Mouse (Mus musculus) heart, embryonic 15.5 days (tissue): ENCODE data around the gene Exosc6. TPM values are rescaled to one million over a fixed set of nuclear protein-coding genes. Genes with fewer than 3 reads are reported as not detected.
A peak's percentile ranks its signal among the peaks of the same experiment; 100 is the strongest.

Experiments used
- ATAC-seq: fragments of 200-750 bp; cut with Nextera tagmentation; replicated peaks from 2 replicates; pipeline ENCODE4 v1.8.0; 2017; ENCODE audit warnings: low read depth, moderate TSS enrichment; ENCODE audit not compliant: insufficient number of reproducible peaks, insufficient read depth, low FRiP score
- H3K27ac ChIP-seq: fragments of 300-500 bp; sonication (generic); 2 replicates; pipeline ENCODE4 v1.5.1; 2015; ENCODE audit warnings: mild to moderate bottlenecking, inconsistent platforms
- H3K27me3 ChIP-seq: fragments of 300-500 bp; sonication (generic); 2 replicates; pipeline ENCODE4 v1.6.1; 2015; ENCODE audit warnings: inconsistent platforms
- H3K36me3 ChIP-seq: fragments of 300-500 bp; sonication (generic); 2 replicates; pipeline ENCODE4 v1.6.1; 2015; ENCODE audit warnings: mild to moderate bottlenecking, inconsistent platforms
- H3K4me1 ChIP-seq: fragments of 300-500 bp; sonication (generic); replicated peaks from 2 replicates; pipeline ENCODE4 v1.6.1; 2015; ENCODE audit warnings: inconsistent platforms
- H3K4me2 ChIP-seq: fragments of 300-500 bp; sonication (generic); 2 replicates; pipeline ENCODE4 v1.6.1; 2015; ENCODE audit warnings: inconsistent platforms, mild to moderate bottlenecking, moderate library complexity
- H3K4me3 ChIP-seq: fragments of 300-500 bp; sonication (generic); 2 replicates; pipeline ENCODE4 v1.5.1; 2015; ENCODE audit warnings: mild to moderate bottlenecking, inconsistent platforms
- H3K9ac ChIP-seq: fragments of 300-500 bp; sonication (generic); 2 replicates; pipeline ENCODE4 v1.6.1; 2015; ENCODE audit warnings: mild to moderate bottlenecking, inconsistent platforms
- H3K9me3 ChIP-seq: fragments of 300-500 bp; sonication (generic); replicated peaks from 2 replicates; pipeline ENCODE4 v1.6.1; 2016; ENCODE audit warnings: inconsistent platforms
- WGBS: fragments of 180-500 bp; shearing (Covaris S2); methylation state at CpG from one replicate; pipeline ENCODE4 v1.1.7; 2015; ENCODE audit warnings: mixed read lengths; 5-methylcytosine and 5-hydroxymethylcytosine counted together
- polyA plus RNA-seq: library from polyadenylated mRNA; unstranded; fragments of >200 nt; fragmentation: Nextera tagmentation; extraction: Ambion mirVana; gene quantifications from 2 replicates; pipeline ENCODE4 v1.2.1, GENCODE M21; 2015

The Exosc6 gene
- polyA plus RNA-seq, 1 experiment from 2014 or later: 4.1 TPM

DNA sequence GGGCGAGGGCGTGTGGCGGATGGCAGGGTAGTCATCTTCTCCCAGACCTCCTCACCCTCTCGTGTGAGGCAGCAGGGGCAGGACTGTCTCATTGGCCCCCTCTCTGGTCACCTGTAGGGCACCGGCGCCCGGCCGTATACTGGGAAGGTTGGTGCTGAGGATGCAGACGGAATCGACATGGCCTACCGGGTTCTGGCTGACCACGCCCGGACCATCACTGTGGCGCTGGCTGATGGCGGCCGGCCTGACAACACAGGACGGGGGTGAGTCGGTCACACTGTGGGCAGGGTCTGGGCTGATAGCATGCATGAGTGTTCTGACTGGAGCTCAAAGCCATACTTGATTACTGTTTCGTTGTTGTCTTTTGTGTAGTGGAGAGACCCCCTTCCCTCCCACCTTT, 13.6 kb upstream of the Exosc6 start:
- WGBS: 96% methylated on average over 19 of the region's 19 CpGs
- Histone ChIP-seq H3K4me2 (no peak overlapping the region), H3K9me3 (no peaks in the 10 kb centered on the region), H3K9ac (no peak overlapping the region), H3K4me1 (no peaks in the 10 kb centered on the region), H3K4me3 (no peak overlapping the region), H3K36me3 (peaks cover 92% of the 10 kb centered on the region), H3K27ac (no peak overlapping the region), H3K27me3 (no peaks in the 10 kb centered on the region)
- no peak for ATAC-seq

DNA sequence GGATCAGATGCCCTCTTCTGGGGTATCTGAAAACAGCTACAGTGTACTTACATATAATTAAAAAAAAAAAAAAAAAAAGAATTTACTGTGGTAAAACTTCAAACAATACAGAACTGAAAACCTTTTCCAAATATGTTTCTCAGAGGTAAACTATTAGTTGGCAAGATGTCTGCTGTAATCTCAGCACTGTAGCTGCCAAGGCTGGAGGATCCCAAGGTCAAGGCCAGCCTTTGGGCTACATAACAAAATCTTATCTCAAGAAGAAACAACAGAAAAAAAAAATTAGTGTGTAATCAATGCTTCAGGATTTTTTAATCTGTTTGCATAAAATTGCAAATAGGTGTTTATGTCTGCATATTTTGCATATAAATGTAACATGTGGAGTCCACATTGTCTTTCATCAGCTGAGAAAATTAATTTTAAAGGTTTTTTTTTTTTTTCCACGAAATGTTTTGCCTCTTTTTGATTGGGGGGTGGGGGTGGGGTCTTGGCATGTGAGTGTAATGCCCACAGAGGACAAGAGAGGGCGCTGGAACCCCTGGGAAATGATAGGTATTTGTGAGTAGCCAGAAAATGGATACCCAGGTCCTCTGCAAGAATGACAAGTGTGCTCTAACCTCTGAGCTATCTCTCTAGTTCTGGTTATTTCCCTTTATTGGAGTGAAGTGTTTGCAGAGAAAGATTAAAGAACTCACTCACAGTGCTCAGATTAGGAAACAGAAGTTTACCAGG, 12.0 kb upstream of the Exosc6 start:
- no peaks in the 10 kb centered on the region for H3K4me1 ChIP-seq
- ATAC-seq: no peak
- no peak overlapping the region for H3K27ac ChIP-seq
- no peak overlapping the region for H3K4me3 ChIP-seq
- H3K9ac ChIP-seq: no peak overlapping the region
- H3K27me3 ChIP-seq: no peaks in the 10 kb centered on the region
- H3K36me3 ChIP-seq: peaks cover 95% of the 10 kb centered on the region
- no peak overlapping the region for H3K4me2 ChIP-seq
- H3K9me3 ChIP-seq: no peaks in the 10 kb centered on the region
- 33% methylated on average over 2 of the region's 2 CpGs for WGBS

DNA sequence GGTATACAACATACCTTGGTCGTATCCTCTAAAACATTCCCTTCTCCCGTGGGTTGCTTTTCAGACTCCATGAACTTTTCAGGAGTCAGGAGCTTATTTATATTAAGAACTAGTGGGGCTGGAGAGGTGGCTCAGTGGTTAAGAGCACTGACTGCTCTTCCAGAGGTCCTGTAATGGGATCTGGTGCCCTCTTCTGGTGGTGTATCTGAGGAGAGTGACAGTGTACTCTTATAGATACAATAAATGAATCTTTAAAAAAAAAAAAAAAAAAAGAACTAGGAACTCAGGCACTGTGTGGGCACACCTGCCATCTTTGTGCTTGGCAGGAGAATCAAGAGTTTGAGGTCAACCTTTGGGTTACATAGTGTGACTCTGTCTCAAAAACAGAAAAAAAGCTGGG, 7.4 kb upstream of the Exosc6 start:
- H3K9me3 ChIP-seq: no peaks in the 10 kb centered on the region
- no peak for ATAC-seq
- H3K27ac ChIP-seq: no peak overlapping the region
- H3K4me1 ChIP-seq: no peaks in the 10 kb centered on the region
- 94% methylated on average over 2 of the region's 2 CpGs for WGBS
- no peak overlapping the region for H3K4me2 ChIP-seq
- peaks cover 96% of the 10 kb centered on the region for H3K36me3 ChIP-seq
- H3K9ac ChIP-seq: no peak overlapping the region
- no peak overlapping the region for H3K4me3 ChIP-seq
- H3K27me3 ChIP-seq: no peaks in the 10 kb centered on the region

DNA sequence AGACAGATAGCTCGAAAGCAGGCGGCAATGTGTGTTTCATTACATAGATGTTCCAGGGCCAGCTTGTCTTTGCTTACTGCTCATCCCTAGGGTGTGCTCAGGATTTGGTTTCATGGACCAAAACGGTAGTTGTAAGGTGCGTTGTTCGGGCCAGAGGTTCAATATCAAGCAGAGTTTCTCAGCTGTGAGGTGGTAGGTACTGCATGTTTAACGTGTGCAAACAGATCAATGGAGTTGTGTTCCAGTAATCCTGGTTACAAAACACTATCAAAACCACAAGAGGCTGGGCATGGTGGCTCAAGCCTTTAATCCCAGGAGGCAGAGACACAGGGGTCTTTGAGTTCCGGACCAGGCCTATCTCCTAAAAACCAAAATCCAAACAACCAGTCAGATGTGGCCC, 7.0 kb upstream of the Exosc6 start:
- Histone ChIP-seq H3K9me3 (no peaks in the 10 kb centered on the region), H3K27me3 (no peaks in the 10 kb centered on the region), H3K9ac (no peak overlapping the region), H3K27ac (no peak overlapping the region), H3K36me3 (peaks cover 96% of the 10 kb centered on the region), H3K4me3 (no peak overlapping the region), H3K4me1 (no peaks in the 10 kb centered on the region), H3K4me2 (no peak overlapping the region)
- 93% methylated on average over 7 of the region's 7 CpGs for WGBS
- no peak for ATAC-seq

DNA sequence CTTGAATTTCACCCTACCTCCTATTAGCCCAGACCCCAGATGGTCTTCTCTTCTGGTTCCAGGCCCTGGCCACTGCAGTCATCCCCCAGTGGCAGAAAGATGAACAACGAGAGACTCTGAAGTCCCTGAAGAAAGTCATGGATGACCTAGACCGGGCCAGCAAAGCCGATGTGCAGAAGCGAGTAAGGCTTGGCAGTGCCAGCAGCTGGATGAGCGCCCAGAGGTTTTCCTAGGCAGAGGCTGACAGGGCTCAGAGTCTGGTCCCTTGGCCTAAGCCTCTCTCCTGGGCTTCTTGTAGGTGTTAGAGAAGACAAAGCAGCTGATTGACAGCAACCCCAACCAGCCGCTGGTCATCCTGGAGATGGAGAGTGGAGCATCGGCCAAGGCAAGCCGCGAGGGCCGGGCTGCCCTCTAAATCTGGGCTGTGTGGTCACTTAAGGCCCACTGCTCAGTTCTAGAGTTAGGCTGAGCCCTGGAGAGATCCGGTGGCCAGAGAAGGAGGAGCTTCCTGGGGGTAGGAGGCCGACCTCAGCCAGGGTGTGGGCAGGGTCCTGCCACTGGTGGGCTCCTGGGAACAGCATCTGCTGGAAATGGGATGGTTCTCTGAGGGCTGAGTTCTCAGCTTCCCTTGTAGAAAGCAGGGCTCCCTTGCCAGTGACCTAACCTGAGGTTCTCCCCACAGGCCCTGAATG, 2.2 kb upstream of the Exosc6 start:
- Histone ChIP-seq H3K4me1 (peaks cover 17% of the 10 kb centered on the region), H3K4me2 (no peak overlapping the region), H3K36me3 (peaks cover 62% of the 10 kb centered on the region), H3K27ac (no peak overlapping the region), H3K27me3 (no peaks in the 10 kb centered on the region), H3K9ac (no peak overlapping the region), H3K4me3 (no peak overlapping the region), H3K9me3 (no peaks in the 10 kb centered on the region)
- 92% methylated on average over 12 of the region's 12 CpGs for WGBS
- ATAC-seq: no peak

DNA sequence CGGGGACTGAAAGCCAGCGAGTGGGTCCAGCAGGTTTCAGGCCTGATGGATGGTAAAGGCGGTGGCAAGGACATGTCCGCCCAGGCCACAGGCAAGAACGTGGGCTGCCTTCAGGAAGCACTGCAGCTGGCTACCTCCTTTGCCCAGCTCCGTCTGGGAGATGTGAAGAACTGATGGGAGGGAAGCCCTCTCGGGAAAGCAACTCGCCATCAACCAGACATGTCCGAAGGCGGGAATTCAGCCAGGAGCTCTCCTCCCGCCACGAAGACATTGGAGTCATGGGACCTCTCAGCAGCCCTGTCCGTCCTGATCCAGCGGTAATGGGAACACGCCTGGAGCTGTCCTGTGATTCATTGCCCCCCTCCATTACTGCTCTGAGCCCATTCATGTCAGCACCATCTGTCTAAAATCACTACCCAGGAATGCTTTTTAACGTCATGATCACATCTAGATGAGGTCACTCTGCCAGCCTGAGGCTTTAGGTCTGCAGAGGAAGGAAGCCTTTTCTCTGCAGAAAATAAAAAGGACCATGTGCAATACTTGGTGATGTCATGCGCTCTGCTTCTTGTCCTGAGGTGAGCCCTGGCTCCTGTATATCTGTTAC, 1.0 kb upstream of the Exosc6 start:
- Histone ChIP-seq H3K9ac (no peak overlapping the region), H3K27me3 (no peaks in the 10 kb centered on the region), H3K36me3 (peaks cover 51% of the 10 kb centered on the region), H3K4me3 (no peak overlapping the region), H3K4me1 (peaks cover 20% of the 10 kb centered on the region), H3K4me2 (no peak overlapping the region), H3K9me3 (no peaks in the 10 kb centered on the region), H3K27ac (no peak overlapping the region)
- 85% methylated on average over 17 of the region's 17 CpGs for WGBS
- ATAC-seq: no peak

DNA sequence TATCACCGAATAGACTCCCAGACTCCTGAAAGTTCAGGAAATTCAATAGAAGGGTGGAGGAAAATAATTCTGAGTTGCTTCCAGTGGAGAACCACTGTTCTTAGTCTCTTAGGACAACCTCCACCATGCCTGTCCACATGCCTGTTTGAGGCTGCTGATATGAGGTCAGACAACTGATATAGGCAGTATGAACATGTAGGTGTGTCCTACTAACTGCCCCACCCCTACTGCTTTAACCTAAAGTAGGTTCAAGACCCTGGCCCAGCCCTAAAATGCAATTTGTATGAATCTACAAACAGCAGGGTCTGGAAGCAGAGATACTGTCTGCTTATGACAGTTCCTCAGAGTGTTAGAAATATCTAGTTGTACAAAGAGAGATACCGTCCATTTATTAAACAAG, 478 bp upstream of the Exosc6 start:
- H3K9me3 ChIP-seq: no peaks in the 10 kb centered on the region
- WGBS: 63% methylated on average over 2 of the region's 2 CpGs
- H3K4me3 ChIP-seq: peak overlapping the region; percentile 92
- H3K36me3 ChIP-seq: peaks cover 45% of the 10 kb centered on the region
- H3K4me1 ChIP-seq: peaks cover 20% of the 10 kb centered on the region
- no peak for ATAC-seq
- H3K9ac ChIP-seq: no peak overlapping the region; the same call in 1 of the 2 replicates
- H3K27me3 ChIP-seq: no peaks in the 10 kb centered on the region
- H3K27ac ChIP-seq: no peak overlapping the region
- no peak overlapping the region for H3K4me2 ChIP-seq

DNA sequence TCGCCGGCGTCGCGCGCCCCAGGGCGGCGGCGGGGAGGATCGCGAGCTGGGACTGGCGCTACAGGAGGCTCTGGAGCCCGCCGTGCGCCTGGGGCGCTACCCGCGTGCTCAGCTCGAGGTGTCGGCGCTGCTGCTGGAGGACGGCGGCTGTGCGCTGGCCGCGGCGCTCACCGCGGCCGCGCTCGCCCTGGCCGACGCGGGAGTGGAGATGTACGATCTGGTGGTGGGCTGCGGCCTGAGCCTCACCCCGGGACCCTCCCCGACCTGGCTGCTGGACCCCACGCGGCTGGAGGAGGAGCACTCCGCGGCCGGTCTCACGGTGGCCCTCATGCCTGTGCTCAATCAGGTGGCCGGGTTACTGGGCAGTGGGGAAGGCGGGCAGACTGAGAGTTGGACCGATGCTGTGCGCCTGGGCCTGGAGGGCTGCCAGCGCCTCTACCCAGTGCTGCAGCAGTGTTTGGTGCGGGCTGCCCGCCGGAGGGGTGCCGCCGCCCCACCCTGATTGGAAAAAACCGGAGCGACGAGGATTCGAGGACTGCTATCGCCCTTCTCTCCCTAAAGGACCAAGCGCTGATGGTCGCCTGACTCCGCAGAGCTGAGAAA, 653 bp downstream of the Exosc6 start:
- no peaks in the 10 kb centered on the region for H3K9me3 ChIP-seq
- WGBS: under 1% methylated on average over 56 of the region's 63 CpGs
- H3K4me2 ChIP-seq: peak overlapping the region; percentile 90
- H3K36me3 ChIP-seq: peaks cover 36% of the 10 kb centered on the region
- peak overlapping the region; percentile 87 for H3K27ac ChIP-seq
- H3K4me1 ChIP-seq: peaks cover 27% of the 10 kb centered on the region
- H3K4me3 ChIP-seq: peak overlapping the region; percentile 92
- no peaks in the 10 kb centered on the region for H3K27me3 ChIP-seq
- ATAC-seq: peak; percentile 71
- peak overlapping the region; percentile 74 for H3K9ac ChIP-seq

DNA sequence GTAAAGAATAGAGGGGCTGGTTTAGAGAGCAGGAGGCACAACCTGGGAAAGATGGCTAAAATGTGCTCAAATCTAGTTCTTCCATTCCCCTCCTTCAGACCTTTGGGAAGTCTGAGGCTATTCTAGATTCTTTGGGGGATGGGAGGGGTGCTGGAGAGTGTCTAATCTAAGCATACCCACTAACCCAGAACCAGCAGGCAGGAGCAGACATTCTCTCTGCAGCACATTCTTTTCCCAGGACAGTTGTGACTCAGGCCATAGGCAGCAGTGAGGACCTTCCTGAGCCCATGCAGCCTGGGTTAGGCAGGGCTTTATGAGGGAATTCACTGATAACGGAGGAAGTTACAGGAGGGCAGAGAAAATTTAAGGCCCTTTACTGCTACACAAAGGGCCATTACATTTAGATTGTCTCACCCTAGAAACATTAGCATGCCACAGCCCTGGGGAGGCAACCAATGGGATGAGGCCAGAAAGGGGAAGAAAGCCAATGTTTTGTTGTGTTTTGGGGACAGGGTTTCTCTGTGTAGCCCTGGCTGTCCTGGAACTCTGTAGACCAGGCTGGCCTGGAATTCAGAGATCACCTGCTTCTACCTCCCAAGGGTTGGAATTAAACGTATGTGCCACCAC, 2.9 kb downstream of the Exosc6 start:
- 46% methylated on average over 2 of the region's 2 CpGs for WGBS
- no peak overlapping the region for H3K4me3 ChIP-seq
- H3K27me3 ChIP-seq: no peaks in the 10 kb centered on the region
- H3K9ac ChIP-seq: no peak overlapping the region
- peaks cover 31% of the 10 kb centered on the region for H3K4me1 ChIP-seq
- H3K27ac ChIP-seq: no peak overlapping the region
- H3K36me3 ChIP-seq: peaks cover 14% of the 10 kb centered on the region
- no peak overlapping the region for H3K4me2 ChIP-seq
- no peaks in the 10 kb centered on the region for H3K9me3 ChIP-seq
- ATAC-seq: no peak

DNA sequence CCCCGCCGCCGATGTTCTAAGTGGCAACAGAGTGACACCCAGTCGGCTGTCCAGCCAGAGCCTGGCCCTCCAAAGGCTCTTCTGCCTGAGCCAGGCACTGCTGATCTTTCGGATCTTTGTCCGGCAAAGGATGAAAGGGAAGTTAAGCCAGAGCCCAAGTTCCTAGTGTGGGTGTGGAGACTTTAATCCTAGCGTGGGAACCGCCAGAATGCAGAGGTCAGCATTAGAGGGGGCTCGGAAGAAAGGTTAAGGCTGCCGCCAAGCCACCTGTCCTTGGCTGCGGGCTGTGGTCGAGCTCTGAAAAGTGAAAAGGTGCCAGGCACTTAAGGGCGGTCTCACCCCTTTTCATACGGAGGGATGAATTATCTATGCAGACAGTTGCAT, 5.5 kb downstream of the Exosc6 start:
- H3K4me1 ChIP-seq: peaks cover 31% of the 10 kb centered on the region
- H3K9ac ChIP-seq: peak overlapping the region; percentile 53
- ATAC-seq: no peak
- peak overlapping the region; percentile 83 for H3K4me2 ChIP-seq
- H3K27me3 ChIP-seq: no peaks in the 10 kb centered on the region
- under 1% methylated on average over 14 of the region's 14 CpGs for WGBS
- no peak overlapping the region for H3K27ac ChIP-seq
- H3K4me3 ChIP-seq: peak overlapping the region; percentile 71
- H3K9me3 ChIP-seq: no peaks in the 10 kb centered on the region
- H3K36me3 ChIP-seq: no peaks in the 10 kb centered on the region
